Mouse (Mus musculus) fibroblast of lung, adult 2 months (primary cell): ENCODE results near the gene Gm28710.

Source experiments
- DNase-seq: peaks from one replicate; pipeline ENCODE4 v3.0.0-alpha.2; 2011; ENCODE audit warnings: low read depth

The Gm28710 gene

DNA sequence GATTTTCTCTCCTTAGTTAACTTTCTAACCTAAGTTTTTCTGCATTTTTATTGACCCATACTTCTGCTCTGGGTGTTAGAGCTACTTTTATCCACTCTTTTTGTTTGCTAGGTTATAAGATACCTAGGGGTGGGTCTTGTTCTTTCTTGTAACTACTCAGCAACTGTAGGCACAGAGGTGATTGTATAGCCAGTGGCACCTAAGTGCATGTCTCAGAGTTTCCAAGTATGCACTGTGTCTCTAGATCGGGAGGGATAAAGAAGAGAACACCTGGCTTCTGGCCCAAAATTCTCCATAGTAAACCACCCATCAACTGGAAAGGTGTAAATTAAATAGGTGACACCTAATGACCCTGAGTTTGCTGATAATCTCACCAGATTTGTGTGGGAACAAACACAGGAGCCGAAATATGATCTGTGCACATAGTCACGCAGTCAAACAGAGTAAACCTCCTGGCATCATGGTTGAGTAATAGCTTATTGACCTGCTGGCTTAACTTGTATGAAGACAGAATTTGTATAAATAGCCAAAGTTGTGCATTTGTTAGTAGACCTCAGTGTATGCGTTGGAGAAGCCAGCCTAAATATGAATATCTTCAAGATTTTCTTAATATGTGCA lies at the start of gene Gm28710:
Gene Gm28710, plus strand, starts transcription at position 568 of the 618 bp plus-strand sequence.
- DNase-seq, result no peak

- peak; percentile 53 for DNase-seq
Measured at GRCm38 (mm10) chr5:16777176-16777575, 14.4 kb upstream of the Gm28710 start.

DNA sequence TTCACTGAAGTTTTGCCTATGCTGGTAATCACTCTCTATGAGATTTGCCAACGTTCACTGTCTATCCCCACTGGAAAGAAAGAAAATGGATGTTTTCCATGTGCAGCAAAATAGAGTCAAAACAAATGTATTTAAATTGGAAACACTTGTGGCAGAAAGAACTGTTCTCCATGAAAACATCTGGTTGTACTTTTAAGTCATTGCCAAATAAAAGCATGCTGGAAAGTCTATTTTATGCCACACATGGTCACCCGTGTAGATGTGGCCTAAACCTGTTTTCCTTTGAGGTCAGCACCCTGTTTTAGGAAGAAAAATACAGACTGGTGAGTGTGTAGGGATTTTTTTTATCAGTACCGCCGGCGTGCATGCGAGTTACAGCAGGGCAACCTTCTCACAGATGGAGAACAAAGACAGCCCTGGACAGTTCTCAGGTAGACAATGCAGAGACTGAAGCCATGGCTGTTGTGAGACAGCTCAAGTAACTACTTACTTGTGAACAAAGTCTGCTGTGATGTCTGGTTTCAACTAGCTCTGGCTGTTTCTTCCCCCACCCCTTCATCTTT lies 12.9 kb upstream of the Gm28710 start:
- peak; percentile 34 for DNase-seq

DNA sequence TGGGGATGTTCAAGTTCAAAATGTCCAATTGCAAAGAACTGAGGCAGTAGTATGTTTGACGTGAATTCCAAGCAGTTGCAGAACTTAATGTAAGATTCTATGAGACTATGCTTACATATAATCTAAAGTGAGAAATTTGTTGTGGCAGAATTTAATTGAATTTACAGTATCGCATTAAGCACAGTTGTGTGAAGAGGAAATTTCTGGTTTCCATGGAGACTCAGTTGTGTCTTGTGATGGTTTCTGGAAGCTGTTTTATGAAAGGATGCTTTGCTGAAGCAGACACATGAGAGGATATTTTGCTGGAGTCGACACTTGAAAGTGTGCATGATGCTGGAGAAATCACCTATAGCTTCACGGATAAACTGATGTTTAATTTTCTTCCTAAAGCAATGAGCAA lies 6.0 kb upstream of the Gm28710 start:
- no peak for DNase-seq

- DNase-seq, result no peak
Measured at GRCm38 (mm10) chr5:16794972-16795371, 3.4 kb downstream of the Gm28710 start.

DNA sequence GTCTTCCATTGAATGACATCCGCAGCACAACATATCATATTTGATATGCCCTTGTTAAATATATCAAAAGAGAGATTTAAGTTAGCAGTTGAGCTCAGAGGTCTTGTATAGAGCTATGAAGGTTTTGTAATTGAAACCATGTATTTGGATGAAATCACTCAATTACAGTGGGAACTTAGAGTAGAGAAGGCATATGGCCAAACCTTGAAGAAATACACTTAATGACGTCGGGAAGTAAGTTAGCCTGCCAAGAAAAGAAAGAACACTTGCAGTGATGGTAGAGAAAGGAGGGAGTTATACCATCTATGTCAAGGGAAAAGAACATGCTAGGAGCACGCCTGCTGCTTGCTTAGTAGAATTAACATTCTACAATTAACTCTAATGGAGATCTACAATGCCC lies 11.1 kb downstream of the Gm28710 start:
- DNase-seq, result no peak

GRCm38 (mm10) chr5:16838991-16839390 lies 47.4 kb downstream of the Gm28710 start:
- no peak for DNase-seq

DNA sequence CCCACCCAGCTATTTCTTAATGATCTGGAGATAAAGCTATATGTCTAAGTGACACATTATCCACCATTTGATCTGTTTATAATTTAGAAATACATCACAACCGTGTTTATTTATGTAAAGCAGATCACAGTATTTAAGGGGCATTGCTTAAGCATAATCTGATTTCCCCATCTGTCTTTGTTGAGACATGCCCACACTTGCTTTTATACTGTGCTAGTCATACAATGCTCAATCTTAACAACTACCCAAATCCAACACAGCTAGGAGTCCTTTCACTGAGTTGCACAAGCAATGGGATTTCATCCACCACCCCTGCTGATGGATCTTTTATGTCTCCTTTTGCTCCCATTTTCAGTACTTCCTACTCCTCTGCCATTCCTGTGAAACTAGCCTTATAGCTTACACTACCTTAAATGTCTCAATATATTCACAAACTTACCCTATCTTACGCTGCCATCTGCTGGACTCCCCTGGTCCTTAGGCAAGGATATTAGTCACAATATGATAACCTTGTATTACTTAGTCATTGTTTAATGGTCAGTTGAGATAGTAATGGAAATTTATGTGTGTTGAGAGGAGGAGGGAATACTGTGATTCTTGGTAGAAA lies 77.8 kb downstream of the Gm28710 start:
- DNase-seq, result peak; percentile 67

GRCm38 (mm10) chr5:16894161-16894560 lies 102.6 kb downstream of the Gm28710 start:
- DNase-seq, result no peak

DNA sequence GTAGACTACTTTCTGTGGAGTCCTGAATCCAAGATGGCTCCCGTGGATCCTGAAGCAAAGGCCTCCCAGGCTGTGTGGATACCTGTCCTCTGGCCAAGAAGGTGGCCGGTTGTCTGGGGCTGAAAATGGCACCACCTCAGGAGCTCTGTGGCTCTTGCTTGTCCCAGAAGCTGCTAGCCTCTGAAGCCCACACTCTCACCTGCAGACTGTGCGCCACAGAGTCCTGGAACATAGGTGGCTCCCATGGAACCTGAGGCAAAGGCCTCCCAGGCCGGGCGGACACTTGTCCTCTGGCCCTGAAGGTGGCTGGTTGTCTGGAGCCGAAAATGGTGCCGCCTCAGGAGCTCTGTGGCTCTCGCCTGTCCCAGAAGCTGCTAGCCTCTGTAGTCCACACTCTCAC lies 128.2 kb downstream of the Gm28710 start:
- no peak for DNase-seq

DNA sequence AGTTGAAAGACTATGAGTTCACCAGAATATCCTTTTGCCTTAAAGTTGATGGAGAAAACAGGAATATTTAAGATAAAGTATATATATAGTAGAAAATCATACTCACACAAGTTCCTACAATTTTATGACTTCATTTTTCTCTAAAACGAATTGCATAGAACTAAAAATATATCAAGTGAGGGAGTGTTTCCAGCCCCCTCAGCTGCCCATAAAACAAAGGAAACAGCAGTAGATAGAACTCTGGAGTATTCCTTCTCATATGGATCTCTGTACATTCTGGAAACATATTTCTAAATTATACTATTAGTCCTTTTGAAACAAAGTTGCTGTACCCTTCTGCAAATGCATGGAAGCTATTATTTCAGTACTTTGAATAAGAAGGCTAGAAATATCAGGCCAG lies 130.9 kb downstream of the Gm28710 start:
- no peak for DNase-seq
